Mouse (Mus musculus): ENCODE measurements at regions not wholly inside any gene's neighbourhood (a gene's known extent, or its start where the extent isn't known, plus 50 kb on each side); places are given as distances from the start of the nearest gene placed in this dataset.

DNA sequence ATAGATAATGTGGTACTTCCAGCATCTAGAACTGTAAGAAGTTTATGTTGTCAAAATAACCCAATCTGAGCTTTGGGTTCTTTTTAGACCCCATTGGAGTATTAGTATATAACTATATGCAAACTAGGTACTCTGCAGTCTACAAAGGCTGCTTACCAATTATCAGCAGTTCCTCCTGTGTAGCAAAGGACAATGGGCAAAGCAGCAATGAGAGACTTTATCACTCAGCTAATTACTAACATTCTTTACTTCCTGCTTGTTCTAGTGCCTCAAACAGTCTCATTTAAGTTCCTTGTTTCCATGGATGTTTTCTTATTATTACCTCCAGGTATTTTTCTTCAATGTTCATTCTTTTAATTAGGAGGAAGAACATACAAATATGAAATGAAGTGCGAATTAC lies 312.5 kb upstream of the Klf6 start:
- 90% methylated on average over 1 of the region's 1 CpGs for WGBS
- Histone ChIP-seq H3K27ac (no peak overlapping the region), H3K36me3 (no peaks in the 10 kb centered on the region), H3K9ac (replicated peaks) (no peak overlapping the region), H3K27me3 (no peaks in the 10 kb centered on the region), H3K4me1 (replicated peaks) (0 out of 2 replicates have a peak, but pooled peaks cover 3% of the 10 kb centered on the region), H3K4me2 (no peak overlapping the region), H3K4me3 (replicated peaks) (no peak overlapping the region), H3K9me3 (no peaks in the 10 kb centered on the region)
- no peak for ATAC-seq (ENCODE audit: insufficient number of reproducible peaks, insufficient read depth, low FRiP score, low TSS enrichment, low read depth)

GRCm38 (mm10) chr13:5549175-5549574 lies 312.1 kb upstream of the Klf6 start:
- Histone ChIP-seq H3K4me2 (no peak overlapping the region), H3K36me3 (no peaks in the 10 kb centered on the region), H3K27me3 (no peaks in the 10 kb centered on the region), H3K27ac (no peak overlapping the region), H3K4me3 (replicated peaks) (no peak overlapping the region), H3K9ac (replicated peaks) (no peak overlapping the region), H3K9me3 (no peaks in the 10 kb centered on the region), H3K4me1 (replicated peaks) (0 out of 2 replicates have a peak, but pooled peaks cover 3% of the 10 kb centered on the region)
- no peak for ATAC-seq (ENCODE audit: insufficient number of reproducible peaks, insufficient read depth, low FRiP score, low TSS enrichment, low read depth)
- 47% methylated on average over 4 of the region's 4 CpGs for WGBS

- no peaks in the 10 kb centered on the region for H3K9me3 ChIP-seq
- H3K4me3 ChIP-seq (replicated peaks): no peak overlapping the region
- no peak for ATAC-seq (ENCODE audit: insufficient number of reproducible peaks, insufficient read depth, low FRiP score, low TSS enrichment, low read depth)
- 92% methylated on average over 7 of the region's 7 CpGs for WGBS
- no peak overlapping the region for H3K9ac ChIP-seq (replicated peaks)
- no peaks in the 10 kb centered on the region for H3K27me3 ChIP-seq
- 0 out of 2 replicates have a peak, but pooled peaks cover 3% of the 10 kb centered on the region for H3K4me1 ChIP-seq (replicated peaks)
- no peak overlapping the region for H3K4me2 ChIP-seq
- H3K27ac ChIP-seq: no peak overlapping the region
- H3K36me3 ChIP-seq: no peaks in the 10 kb centered on the region
These were observed 311.5 kb upstream of the Klf6 start for GRCm38 (mm10) chr13:5549747-5550146.

DNA sequence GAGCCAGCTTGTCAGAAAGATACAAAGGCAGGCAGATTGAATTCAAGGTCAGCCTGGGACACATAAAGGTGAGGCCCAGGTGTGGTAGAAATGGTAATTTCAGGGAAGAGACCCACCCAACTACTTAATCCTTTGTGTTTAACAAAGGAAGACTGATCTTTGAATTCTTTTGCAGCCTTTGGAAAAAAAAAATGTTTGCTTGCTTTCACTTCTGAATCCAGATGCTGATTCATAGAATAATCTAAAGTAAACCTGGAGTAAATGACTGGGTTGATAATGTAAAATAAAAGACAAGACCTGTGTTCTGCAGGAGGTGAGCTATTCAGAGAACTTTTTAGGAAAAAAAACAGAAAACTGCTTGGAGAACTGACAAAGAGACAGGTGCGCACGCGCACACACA lies 310.9 kb upstream of the Klf6 start:
- WGBS: 100% methylated on average over 3 of the region's 3 CpGs
- Histone ChIP-seq H3K36me3 (no peaks in the 10 kb centered on the region), H3K4me3 (replicated peaks) (no peak overlapping the region), H3K4me1 (replicated peaks) (0 out of 2 replicates have a peak, but pooled peaks cover 3% of the 10 kb centered on the region), H3K27ac (no peak overlapping the region), H3K27me3 (no peaks in the 10 kb centered on the region), H3K9me3 (no peaks in the 10 kb centered on the region), H3K9ac (replicated peaks) (no peak overlapping the region), H3K4me2 (no peak overlapping the region)
- no peak for ATAC-seq (ENCODE audit: insufficient number of reproducible peaks, insufficient read depth, low FRiP score, low TSS enrichment, low read depth)

GRCm38 (mm10) chr13:5551131-5551530 lies 310.2 kb upstream of the Klf6 start:
- Histone ChIP-seq H3K9me3 (no peaks in the 10 kb centered on the region), H3K27ac (no peak overlapping the region), H3K4me1 (replicated peaks) (0 out of 2 replicates have a peak, but pooled peaks cover 3% of the 10 kb centered on the region), H3K27me3 (no peaks in the 10 kb centered on the region), H3K36me3 (no peaks in the 10 kb centered on the region), H3K9ac (replicated peaks) (no peak overlapping the region), H3K4me2 (no peak overlapping the region), H3K4me3 (replicated peaks) (no peak overlapping the region)
- WGBS: 93% methylated on average over 4 of the region's 4 CpGs
- no peak for ATAC-seq (ENCODE audit: insufficient number of reproducible peaks, insufficient read depth, low FRiP score, low TSS enrichment, low read depth)

- 0 out of 2 replicates have a peak, but pooled peaks cover 3% of the 10 kb centered on the region for H3K4me1 ChIP-seq (replicated peaks)
- no peak overlapping the region for H3K4me2 ChIP-seq
- H3K9ac ChIP-seq (replicated peaks): no peak overlapping the region
- H3K36me3 ChIP-seq: no peaks in the 10 kb centered on the region
- no peak overlapping the region for H3K27ac ChIP-seq
- no peaks in the 10 kb centered on the region for H3K9me3 ChIP-seq
- no peaks in the 10 kb centered on the region for H3K27me3 ChIP-seq
- H3K4me3 ChIP-seq (replicated peaks): no peak overlapping the region
- ATAC-seq (ENCODE audit: insufficient number of reproducible peaks, insufficient read depth, low FRiP score, low TSS enrichment, low read depth): no peak
These were observed 307.8 kb upstream of the Klf6 start for GRCm38 (mm10) chr13:5553461-5553860.

GRCm38 (mm10) chr13:5558095-5558494 lies 303.2 kb upstream of the Klf6 start:
- no peaks in the 10 kb centered on the region for H3K36me3 ChIP-seq
- no peak for ATAC-seq (ENCODE audit: insufficient number of reproducible peaks, insufficient read depth, low FRiP score, low TSS enrichment, low read depth)

DNA sequence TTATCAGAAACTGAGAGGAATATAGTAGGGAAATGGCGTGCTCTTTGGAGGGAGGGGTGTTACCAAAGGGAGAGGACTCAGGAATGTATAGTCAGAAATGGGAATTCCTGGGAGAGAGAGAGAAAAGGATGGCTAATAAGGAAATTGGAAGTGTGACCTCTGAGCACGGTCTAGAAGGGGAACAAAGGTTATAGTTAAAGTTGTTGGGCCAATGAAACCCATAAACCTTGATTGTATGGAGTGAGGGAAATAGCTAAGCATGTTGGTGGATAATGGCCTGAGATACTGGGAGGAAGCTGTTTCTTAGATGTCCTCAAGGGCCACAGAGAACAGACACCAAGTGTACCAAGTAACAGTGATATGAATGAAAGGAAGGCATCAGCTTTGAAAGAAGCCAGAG lies 294.8 kb upstream of the Klf6 start:
- Histone ChIP-seq H3K4me1 (replicated peaks) (no peaks in the 10 kb centered on the region), H3K27me3 (no peaks in the 10 kb centered on the region), H3K27ac (no peak overlapping the region), H3K4me3 (replicated peaks) (no peak overlapping the region), H3K9me3 (no peaks in the 10 kb centered on the region), H3K4me2 (no peak overlapping the region), H3K9ac (replicated peaks) (no peak overlapping the region), H3K36me3 (no peaks in the 10 kb centered on the region)
- 73% methylated on average over 2 of the region's 2 CpGs for WGBS
- ATAC-seq (ENCODE audit: insufficient number of reproducible peaks, insufficient read depth, low FRiP score, low TSS enrichment, low read depth): no peak

More at GRCm38 (mm10) chr13:5558095-5558494, 303.2 kb upstream of the Klf6 start:
- no peaks in the 10 kb centered on the region for H3K27me3 ChIP-seq
- H3K9me3 ChIP-seq: no peaks in the 10 kb centered on the region
- no peak overlapping the region for H3K27ac ChIP-seq
- H3K9ac ChIP-seq (replicated peaks): no peak overlapping the region
- no peak overlapping the region for H3K4me2 ChIP-seq
- no peak overlapping the region for H3K4me3 ChIP-seq (replicated peaks)
- H3K4me1 ChIP-seq (replicated peaks): no peaks in the 10 kb centered on the region

- no peak overlapping the region for H3K4me3 ChIP-seq (replicated peaks)
- no peak overlapping the region for H3K27ac ChIP-seq
- no peaks in the 10 kb centered on the region for H3K4me1 ChIP-seq (replicated peaks)
- H3K9ac ChIP-seq (replicated peaks): no peak overlapping the region
- no peaks in the 10 kb centered on the region for H3K9me3 ChIP-seq
- ATAC-seq (ENCODE audit: insufficient number of reproducible peaks, insufficient read depth, low FRiP score, low TSS enrichment, low read depth): no peak
- H3K27me3 ChIP-seq: no peaks in the 10 kb centered on the region
- 97% methylated on average over 2 of the region's 2 CpGs for WGBS
- H3K36me3 ChIP-seq: no peaks in the 10 kb centered on the region
- H3K4me2 ChIP-seq: no peak overlapping the region
These were observed 294.4 kb upstream of the Klf6 start for GRCm38 (mm10) chr13:5566896-5567295.

DNA sequence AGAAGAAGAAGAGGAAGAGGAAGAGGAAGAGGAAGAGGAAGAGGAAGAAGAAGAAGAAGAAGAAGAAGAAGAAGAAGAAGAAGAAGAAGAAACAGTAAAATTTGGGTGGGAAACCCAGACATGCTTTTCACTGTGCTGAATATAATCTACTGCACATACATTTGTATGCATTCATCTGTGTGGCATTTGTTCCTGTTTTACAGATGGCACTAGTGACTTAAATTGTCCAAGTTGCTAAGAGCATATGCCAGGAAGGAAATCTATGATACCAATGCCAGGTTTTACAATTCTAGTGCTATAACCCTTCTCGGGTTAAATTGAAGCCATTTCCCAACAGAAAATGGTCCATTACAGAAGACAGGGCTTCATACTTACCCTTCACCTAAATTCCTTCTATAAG lies 291.7 kb upstream of the Klf6 start:
- Histone ChIP-seq H3K4me3 (replicated peaks) (no peak overlapping the region), H3K4me1 (replicated peaks) (no peaks in the 10 kb centered on the region), H3K9me3 (no peaks in the 10 kb centered on the region), H3K36me3 (no peaks in the 10 kb centered on the region), H3K27ac (no peak overlapping the region), H3K4me2 (no peak overlapping the region), H3K27me3 (no peaks in the 10 kb centered on the region), H3K9ac (replicated peaks) (no peak overlapping the region)
- no peak for ATAC-seq (ENCODE audit: insufficient number of reproducible peaks, insufficient read depth, low FRiP score, low TSS enrichment, low read depth)
- 79% methylated on average over 1 of the region's 1 CpGs for WGBS

GRCm38 (mm10) chr13:5570386-5570785 lies 290.9 kb upstream of the Klf6 start:
- no peak overlapping the region for H3K4me3 ChIP-seq (replicated peaks)
- no peaks in the 10 kb centered on the region for H3K36me3 ChIP-seq
- ATAC-seq (ENCODE audit: insufficient number of reproducible peaks, insufficient read depth, low FRiP score, low TSS enrichment, low read depth): no peak
- no peak overlapping the region for H3K27ac ChIP-seq
- H3K9ac ChIP-seq (replicated peaks): no peak overlapping the region
- H3K27me3 ChIP-seq: no peaks in the 10 kb centered on the region
- no peak overlapping the region for H3K4me2 ChIP-seq
- H3K9me3 ChIP-seq: no peaks in the 10 kb centered on the region
- WGBS: 80% methylated on average over 2 of the region's 2 CpGs
- H3K4me1 ChIP-seq (replicated peaks): no peaks in the 10 kb centered on the region

- H3K4me1 ChIP-seq (replicated peaks): no peaks in the 10 kb centered on the region
- ATAC-seq (ENCODE audit: insufficient number of reproducible peaks, insufficient read depth, low FRiP score, low TSS enrichment, low read depth): peak; percentile 59; the same call in 1 of the 2 replicates
- H3K9ac ChIP-seq (replicated peaks): no peak overlapping the region
- H3K4me2 ChIP-seq: no peak overlapping the region
- H3K4me3 ChIP-seq (replicated peaks): no peak overlapping the region
- WGBS: 30% methylated on average over 5 of the region's 5 CpGs
- H3K36me3 ChIP-seq: no peaks in the 10 kb centered on the region
- peak overlapping the region; percentile 14; the same call in 1 of the 2 replicates for H3K27ac ChIP-seq
- no peaks in the 10 kb centered on the region for H3K27me3 ChIP-seq
- no peaks in the 10 kb centered on the region for H3K9me3 ChIP-seq
These were observed 284.7 kb upstream of the Klf6 start for GRCm38 (mm10) chr13:5576568-5576967.
